Mouse (Mus musculus) erythroblast, adult 5-6 weeks (primary cell): ENCODE results near the gene Sh3kbp1. TPM values are rescaled to one million over a fixed set of nuclear protein-coding genes. Genes with fewer than 3 reads are reported as not detected.

Experiments used
- ATAC-seq: replicated peaks from 2 replicates; pipeline ENCODE4 v1.8.0; 2016; ENCODE audit warnings: moderate number of reproducible peaks, mild to moderate bottlenecking, moderate TSS enrichment, inconsistent platforms; ENCODE audit not compliant: poor library complexity, low FRiP score, severe bottlenecking
- total RNA-seq, 2 experiments: library from RNA; stranded (forward) in 1 of 2; stranded (reverse) in 1 of 2; fragments of 150-400 nt in 1 of 2; fragments of 200-764, 138-1000 nt in 1 of 2; gene quantifications; 2 replicates each; pipeline versions ENCODE4 v1.2.3 to v1.2.4; 2015 to 2017; ENCODE audit warnings: low replicate concordance in 2 of 2

The Sh3kbp1 gene
- total RNA-seq, 2 experiments from 2014 or later = 24.8 to 37.1 TPM

DNA sequence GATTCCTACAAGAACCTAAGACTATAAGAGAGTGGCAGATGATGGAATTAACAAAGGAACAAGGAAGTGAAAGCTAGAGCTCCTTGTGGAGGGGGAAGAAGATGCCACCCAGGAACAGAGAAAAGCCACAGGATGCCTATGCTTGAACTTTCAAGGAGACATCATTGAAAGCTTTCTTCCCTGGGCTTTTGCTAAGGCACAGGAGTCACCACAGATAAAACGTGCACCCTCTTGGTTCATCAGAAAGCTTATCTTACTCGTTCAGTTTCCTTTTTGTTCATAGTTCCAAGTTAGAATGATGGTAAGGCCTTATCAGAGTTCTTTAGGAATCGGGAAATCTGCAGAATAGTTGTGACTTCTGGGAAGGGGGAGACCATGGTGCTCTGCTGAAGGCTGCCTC lies 183.4 kb downstream of the Sh3kbp1 start:
- no peak for ATAC-seq

DNA sequence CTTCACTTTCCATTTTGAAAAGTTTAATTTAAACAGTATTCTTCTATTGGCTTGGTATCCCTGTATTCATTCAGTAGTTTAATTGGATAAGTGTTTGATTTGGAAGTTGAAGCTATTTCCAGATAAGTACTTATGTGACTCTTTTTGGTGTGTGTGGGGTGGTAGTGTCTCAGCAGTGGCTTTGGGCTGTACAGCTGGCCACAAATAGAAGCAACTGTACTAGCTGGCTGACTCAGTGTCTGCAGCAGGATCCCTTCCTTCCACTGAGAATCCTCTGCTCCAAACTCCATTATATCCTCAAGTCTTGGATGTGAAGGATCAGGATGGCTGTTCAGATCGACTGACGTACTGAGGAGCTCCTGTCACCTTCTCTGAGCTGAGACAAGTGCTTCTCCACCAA lies 190.4 kb downstream of the Sh3kbp1 start:
- ATAC-seq = no peak

DNA sequence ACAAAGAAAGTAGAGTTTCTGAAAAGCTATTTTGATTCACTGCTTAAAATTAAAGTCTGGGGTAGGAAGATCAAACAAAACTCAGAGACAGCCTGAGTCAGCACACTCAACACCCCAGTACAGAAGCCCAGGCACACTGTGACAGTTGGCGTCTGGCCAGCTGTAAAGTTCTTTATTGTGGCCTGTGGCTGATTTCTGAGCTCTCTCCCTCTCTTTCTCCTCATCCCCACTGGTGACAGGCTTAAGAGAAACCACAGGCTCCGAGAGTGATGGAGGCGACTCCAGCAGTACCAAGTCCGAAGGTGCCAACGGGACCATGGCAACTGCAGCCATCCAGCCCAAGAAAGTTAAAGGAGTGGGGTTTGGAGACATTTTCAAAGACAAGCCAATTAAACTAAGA lies 201.1 kb downstream of the Sh3kbp1 start:
- ATAC-seq = no peak

DNA sequence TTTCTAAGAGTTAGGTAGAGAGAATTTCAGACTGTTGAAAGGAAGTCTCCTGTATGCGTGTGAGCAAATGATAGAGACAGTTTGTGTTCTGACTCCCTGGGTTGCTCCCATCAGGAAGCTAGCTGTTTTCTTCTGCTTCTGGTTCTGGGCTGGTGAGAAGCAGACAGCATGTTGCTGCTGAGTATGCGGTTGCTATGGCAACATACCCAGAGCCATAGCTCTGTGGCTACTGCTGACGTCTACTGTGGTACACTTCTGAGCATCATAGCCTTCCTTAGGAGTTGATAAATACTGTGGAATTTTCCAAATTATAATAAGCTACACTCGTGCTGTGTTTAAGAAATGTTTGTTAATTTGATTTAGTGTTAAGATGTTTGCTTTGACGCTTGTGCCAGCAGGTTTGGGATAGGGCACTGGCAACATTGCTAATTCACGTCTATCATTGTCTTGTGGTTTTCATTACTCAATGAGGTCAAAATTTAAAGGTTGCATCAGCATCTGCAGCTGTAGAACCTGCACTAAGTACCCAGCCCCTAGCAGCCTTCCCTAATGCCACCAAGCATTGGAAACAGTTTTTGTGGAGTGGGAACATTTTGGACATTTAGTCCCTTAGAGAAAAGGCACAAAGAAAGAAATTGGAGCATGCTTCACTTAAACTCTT lies 202.2 kb downstream of the Sh3kbp1 start:
- ATAC-seq = no peak

DNA sequence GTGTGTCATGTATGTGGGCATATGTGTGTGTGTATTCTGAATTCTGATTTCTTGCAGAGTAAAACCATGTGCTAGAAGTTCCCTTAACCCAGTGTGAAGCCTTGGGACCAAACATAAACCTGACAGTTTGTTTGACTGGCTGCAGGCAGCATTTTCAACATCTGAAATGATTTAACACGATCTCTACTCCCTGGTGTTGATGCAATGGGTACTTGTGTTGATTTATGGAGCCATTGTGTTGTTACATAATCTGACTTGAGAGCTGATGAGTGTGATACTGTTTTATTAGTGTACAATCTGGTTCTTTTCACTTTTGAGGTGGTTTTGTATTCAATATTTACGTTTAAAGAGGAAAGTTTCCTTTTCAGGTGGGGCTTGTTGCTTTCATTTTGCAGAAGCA lies 204.1 kb downstream of the Sh3kbp1 start:
- no peak for ATAC-seq

DNA sequence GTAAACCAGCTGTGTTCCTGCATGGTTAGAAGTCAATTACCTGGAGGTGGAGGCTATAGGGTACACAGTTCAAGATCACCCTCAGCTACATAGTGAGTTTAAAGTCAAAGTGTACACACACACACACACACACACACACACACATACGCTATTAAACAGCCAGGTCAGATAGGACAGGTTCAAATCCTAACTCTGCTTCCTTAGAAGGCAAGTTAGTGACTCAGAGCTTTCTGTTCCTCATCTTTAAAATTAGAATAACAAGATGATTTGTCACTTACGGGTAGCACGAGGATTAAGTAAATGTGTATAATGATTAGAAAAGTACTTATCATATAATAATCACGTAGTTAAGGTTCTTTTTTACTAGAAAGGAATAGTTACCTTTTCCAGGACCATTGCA lies 208.2 kb downstream of the Sh3kbp1 start:
- no peak for ATAC-seq

DNA sequence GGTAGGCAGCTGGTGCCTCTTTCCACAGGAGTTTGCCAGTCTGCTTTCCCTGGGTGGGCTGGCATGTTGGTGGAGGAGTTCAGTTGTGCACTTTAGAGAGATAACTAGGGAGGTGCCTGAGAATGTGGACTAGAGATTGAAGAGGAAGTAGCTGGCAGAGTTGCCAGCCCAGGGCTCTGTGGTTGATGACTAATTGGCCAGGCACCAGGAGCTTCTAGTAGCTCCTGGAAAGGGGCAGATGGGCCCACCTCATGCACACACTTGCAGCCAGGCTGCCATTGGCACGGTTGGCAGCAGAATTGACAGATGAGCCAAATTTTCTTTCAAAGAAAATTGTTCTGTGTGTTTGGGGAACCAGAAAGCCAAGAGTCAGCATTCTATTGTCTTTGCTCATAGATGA lies 210.3 kb downstream of the Sh3kbp1 start:
- no peak; the same call in 1 of the 2 replicates for ATAC-seq

DNA sequence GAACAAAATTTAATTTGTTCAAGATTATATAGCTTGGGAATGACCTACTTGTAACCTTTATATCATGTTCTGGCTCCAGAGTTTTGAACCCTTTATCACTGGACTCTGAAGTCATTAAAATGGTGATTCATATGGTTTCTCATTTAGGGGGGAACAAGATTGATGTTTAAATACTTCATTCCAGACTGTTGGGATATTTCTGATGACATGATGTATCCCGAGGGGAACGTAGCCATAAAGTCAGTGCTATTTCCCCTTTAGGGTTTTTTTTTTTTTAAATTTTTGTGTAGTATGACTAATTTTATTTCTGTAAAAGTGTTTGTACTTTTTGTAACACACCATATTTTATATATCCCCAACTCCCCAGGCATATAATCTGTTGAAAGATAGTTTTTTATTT lies 212.7 kb downstream of the Sh3kbp1 start:
- no peak for ATAC-seq

DNA sequence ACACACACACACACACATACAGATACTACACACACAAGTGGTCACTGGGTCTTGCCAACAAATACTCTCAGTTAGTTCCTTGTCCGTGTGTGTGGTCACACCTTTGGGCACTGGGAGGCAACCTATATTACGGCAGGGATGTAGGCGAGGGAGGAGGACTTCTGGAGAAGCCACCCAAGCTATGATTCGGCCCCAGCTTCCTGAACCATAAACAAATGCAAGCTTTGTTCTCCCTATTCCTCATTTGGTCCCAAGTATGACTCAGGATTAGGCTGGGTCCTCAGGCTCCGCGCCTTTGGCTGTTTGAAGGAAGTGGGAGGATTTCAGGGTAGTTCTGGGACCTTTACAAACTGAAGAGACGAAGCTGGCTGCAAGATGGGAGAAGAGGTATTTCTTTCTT lies 213.2 kb downstream of the Sh3kbp1 start:
- ATAC-seq = no peak

DNA sequence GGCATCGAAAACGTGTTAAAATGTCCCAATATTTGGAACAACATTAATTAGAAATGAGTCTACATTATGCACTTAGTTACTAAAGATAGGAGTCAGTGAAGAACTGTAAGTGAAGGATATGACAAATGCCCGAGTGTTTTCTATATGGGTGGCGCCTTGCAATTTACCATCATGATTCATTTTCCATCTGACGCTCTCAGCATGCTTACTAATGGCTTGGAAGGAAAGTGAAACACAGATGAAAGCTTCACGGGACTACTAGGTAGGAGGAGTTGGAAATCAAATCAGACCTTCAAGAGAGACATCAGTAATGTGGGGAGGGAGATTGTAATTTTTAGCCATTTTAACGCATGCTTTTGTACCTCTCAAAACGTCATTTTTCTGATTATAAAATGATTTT lies 223.7 kb downstream of the Sh3kbp1 start:
- ATAC-seq = no peak

DNA sequence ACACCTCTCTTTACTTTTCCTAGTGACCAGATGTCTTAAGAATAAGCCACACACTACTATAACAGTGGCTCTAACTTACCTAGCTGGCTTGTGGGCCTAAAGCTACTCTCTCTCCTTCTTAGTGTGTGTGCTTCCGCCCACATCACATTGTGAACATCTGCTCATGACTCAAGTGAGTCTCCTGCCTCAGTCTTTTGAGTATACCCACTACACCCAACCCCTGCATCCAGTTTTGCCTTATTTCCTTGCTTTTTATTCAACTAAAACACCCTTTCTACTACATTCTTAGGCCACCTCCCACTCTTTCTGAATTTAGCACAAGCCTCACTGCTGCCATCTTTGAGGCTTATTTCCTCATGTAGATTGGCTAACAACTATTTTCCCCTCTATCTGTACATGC lies 229.8 kb downstream of the Sh3kbp1 start:
- ATAC-seq = no peak

DNA sequence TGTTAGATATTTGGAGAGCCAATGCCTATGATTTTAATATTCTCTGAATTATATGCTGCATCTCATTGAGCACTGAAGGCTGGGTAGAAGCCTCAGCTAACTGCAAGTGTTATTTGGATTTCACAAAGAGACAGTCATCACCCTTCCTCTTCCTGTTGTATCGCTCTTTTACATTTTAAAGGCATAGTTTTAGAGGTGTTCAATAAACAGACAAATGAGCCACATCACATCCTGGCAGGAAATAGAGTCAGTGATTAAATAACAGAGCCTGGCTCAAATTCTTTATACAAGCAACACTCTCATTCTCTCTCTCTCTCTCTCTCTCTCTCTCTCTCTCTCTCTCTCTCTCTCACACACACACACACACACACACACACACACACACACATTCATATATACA lies 231.1 kb downstream of the Sh3kbp1 start:
- ATAC-seq = no peak

DNA sequence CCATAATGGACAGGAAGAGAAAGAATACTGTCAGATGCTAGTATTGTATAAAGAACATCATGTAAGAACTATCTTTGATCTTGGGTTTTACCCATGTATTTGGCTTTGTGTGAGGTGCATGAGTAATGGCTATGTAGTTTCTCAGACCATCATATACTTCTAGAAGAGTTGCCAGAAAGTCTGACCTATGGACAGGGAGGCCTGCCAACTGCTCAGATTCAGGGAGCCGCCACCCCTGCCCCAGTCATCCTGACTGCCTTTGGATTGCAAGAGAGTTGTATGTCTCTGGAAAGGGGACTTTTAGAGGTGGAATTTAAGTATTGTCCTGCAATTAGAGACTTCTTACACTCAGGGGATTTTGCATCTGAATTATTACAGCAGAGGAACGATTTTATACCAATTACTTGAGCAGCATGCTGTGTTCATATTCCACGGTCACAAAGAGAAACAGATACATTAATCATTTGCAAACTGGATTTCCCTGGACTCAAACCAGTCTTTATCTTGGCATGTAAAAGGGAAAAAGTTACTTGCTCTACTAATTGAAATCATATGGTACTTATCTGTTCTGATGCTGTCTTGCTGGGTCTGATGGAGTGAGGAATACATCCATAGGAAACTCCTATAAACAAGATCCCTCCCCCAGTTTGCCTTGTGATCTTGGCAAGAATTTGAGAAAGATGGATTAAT lies 233.9 kb downstream of the Sh3kbp1 start:
- ATAC-seq = no peak

DNA sequence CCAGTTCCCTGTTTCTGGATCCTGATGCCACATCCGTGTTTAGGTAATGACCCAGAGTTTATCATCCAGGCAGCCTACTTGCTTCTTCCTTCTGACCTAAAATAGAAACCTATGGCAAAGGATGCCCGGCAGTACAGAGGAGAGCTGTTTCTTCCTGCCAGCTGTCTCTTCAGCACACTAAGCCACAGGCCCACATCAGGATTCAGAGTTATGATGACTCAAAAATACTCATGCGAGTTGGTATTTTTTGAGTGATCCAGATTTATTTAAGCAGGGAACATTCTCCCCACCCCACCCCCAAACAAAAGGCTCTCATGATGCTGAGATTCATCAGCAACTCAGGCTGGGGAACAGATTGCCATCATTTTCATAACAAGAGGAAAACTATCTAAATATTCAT lies 240.6 kb downstream of the Sh3kbp1 start:
- no peak for ATAC-seq

DNA sequence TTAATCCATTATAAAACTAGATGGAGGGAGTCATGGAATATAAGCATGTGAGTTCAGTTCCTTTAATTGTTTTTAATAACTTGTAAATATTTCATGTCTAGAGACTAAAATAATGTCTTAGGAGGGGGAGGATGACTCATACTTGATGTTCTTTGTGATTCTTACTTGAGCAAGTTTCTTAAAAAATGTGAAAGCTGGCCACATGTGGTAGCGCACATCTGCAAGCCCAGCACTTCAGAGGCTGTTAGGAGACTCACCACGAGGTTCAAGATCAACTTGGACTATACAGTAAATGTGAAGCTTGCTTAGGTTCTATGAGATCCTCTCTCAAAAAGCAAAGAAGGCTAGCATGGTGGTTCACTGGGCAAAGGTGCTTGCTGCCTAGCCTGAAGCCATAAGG lies 245.4 kb downstream of the Sh3kbp1 start:
- no peak for ATAC-seq

DNA sequence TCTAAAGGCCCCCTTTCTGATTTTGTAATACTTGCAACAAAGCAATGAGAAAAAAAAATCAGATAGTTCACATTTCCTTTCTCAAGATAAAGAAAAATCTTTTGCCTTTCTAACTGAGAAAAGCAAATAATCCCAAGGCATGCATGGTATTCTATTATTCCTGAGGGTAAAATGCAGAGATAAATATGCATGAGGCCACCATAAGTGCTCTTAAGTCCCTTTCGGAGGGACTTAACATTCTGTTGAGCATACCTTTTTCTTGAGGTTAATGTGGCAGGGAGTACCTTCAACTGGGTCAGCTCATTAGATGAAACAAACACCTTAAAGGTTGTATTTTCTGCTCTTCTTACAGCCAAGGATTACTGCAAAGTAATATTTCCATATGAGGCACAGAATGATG lies 250.7 kb downstream of the Sh3kbp1 start:
- ATAC-seq = no peak

DNA sequence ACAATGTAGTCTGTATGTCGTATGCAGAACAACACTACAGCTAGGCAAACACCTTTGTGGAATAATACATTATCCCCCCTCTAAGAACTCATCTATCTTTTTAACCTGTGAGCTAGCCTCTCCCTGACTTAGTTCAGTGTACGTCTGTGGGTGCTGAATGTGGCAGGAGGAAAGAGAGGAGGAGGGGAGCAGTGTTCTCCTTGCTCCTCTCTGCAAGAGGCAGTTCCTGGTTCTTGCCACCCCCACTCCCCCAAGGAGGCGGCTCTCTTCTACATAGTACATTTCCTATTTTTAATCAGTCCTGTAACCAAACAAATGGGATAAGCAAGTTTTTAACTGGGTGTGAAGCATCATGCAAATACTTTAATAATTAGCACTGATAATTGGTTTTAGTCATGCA lies 252.4 kb downstream of the Sh3kbp1 start:
- no peak for ATAC-seq

DNA sequence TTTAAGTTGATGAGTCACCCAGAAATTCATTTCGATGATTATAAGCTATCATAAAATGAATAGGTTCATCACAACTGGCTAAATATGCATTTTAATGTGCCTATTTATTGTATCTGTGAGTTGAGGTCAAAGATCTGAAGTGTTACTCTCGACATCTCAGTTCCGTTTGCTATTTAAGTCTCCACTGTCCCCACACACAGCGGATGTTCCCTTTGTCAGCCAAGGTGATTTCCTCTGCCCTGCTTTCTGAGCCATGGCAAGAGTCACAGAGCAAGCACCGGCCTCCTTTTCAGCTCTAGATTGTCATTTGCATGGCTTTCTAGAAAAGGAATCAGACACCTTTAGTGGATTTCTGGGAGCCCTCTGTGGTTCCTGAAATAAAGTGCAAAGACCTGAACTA lies 254.5 kb downstream of the Sh3kbp1 start:
- ATAC-seq = no peak

DNA sequence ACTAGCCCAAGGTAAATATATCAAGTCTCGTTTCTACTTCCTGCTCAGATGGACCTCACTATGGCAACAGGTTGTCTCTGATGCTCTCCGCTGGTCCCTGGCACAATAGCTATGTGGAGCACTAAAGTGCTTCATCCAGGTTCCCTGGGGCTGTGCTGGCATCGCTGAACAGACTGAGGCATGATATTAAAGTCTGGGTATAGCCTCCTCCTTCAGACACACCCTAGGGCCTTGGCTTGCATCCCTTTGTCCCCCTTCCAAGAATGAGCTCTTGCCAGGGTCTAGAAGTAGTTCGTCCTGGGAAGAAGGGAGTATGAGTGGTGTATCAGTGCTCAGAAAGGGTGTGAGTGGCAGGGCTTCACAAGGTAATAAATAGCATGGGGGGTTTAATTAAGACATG lies 269.5 kb downstream of the Sh3kbp1 start:
- no peak for ATAC-seq

DNA sequence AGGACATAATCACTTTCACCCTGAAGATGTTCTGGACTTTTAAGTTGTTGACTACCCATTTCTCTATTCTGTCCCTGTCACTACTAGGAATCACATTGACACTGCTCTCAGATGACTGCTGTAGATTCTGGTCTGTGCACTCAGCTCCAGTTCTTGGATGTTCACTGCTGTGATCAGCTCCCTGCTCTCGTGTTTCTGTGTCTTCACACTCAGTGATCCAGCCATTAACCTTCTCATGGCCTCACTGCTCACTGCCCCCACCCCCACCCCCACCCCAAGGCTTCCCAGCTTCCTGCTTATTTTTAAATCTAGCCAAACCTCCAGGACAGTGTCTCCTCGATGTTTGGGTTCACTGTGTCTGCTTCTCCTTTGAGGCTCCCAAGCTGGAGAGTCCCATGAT lies 271.0 kb downstream of the Sh3kbp1 start:
- no peak for ATAC-seq

DNA sequence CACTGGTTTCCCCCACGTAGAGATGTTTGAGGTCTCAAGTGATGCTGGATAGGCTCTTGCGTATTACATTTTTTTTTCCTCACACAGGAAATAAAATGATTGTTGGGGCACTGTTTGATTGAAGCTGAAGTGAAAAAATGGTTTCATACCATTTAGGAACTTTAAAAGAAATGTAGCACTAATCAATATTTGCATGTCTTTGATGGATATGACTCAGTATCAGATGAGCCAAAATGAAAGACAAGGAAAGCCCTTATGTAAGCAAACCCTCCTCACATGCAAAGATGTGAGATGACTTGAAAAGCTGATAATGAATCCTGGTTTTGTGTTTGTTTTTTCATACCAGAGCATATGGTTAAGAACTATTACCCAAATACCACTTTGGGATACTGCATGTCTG lies 272.0 kb downstream of the Sh3kbp1 start:
- ATAC-seq = no peak

DNA sequence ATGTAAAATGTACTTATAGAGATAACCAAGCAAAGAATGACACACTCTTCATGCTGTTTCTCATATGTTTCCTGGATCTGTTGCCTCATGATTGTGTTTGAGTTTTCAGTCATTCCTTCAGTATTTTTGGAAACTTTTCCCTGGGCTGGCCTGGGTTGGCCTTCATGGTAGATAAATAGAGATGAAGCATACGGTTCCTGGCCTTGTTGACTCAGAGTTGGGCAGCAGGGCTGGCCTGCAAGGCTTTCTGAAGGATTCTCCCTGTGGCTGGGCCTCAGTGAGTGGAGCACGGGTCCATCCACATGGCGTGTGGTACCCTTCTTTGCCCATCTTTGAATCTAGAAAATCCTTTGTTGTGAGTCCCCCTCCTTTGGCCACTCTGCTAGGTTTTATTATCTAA lies 276.3 kb downstream of the Sh3kbp1 start:
- no peak for ATAC-seq
